Mouse (Mus musculus): ENCODE measurements around the gene Rnf157.

- TF ChIP-seq CTCF (IDR thresholded peaks at IDR 0.05; ENCODE audit: extremely low read depth, insufficient read length, insufficient replicate concordance, low read depth, low read length) (no peak), POLR2A (IDR thresholded peaks at IDR 0.05; ENCODE audit: low read depth, low read length) (no peak)
Measured at GRCm38 (mm10) chr11:116430723-116431427, 18.0 kb upstream of the Rnf157 start.
